Mouse (Mus musculus): Measurements from ENCODE around the gene Cldn4. TPM values are rescaled to one million over a fixed set of nuclear protein-coding genes. Genes with fewer than 3 reads are reported as not detected.
A peak's percentile ranks its signal among the peaks of the same experiment; 100 is the strongest.
"Not testable (repeated sequence)": the region's sequence is repeated elsewhere in the genome, so short reads cannot be mapped to it uniquely, and the experiment has no call there.

The Cldn4 gene
- polyA plus RNA-seq, 1 experiment from 2014 or later = 6.9 TPM

GRCm38 (mm10) chr5:134936051-134936450 lies 10.7 kb downstream of the Cldn4 start:
- no peak overlapping the region for H3K27ac ChIP-seq
- H3K4me1 ChIP-seq = peaks cover 8% of the 10 kb centered on the region
- 89% methylated on average over 6 of the region's 6 CpGs for WGBS
- H3K27me3 ChIP-seq (ENCODE audit: insufficient read depth, poor library complexity, severe bottlenecking) = no peaks in the 10 kb centered on the region; the same call in 1 of the 2 replicates
- peaks cover 10% of the 10 kb centered on the region; the same call in 1 of the 2 replicates for H3K36me3 ChIP-seq
- H3K9me3 ChIP-seq = no peaks in the 10 kb centered on the region
- DNase-seq (ENCODE audit: low spot score) = no peak
- H3K4me3 ChIP-seq = no peak overlapping the region

- no peaks in the 10 kb centered on the region for H3K27me3 ChIP-seq (ENCODE audit: insufficient read depth, poor library complexity, severe bottlenecking)
- no peak overlapping the region for H3K4me3 ChIP-seq
- H3K4me1 ChIP-seq = peaks cover 8% of the 10 kb centered on the region
- no peak for DNase-seq (ENCODE audit: low spot score)
- 88% methylated on average over 3 of the region's 3 CpGs for WGBS
- peaks cover 10% of the 10 kb centered on the region; the same call in 1 of the 2 replicates for H3K36me3 ChIP-seq
- H3K27ac ChIP-seq = no peak overlapping the region
- no peaks in the 10 kb centered on the region for H3K9me3 ChIP-seq
These were observed 12.1 kb downstream of the Cldn4 start for GRCm38 (mm10) chr5:134934666-134935065.

DNA sequence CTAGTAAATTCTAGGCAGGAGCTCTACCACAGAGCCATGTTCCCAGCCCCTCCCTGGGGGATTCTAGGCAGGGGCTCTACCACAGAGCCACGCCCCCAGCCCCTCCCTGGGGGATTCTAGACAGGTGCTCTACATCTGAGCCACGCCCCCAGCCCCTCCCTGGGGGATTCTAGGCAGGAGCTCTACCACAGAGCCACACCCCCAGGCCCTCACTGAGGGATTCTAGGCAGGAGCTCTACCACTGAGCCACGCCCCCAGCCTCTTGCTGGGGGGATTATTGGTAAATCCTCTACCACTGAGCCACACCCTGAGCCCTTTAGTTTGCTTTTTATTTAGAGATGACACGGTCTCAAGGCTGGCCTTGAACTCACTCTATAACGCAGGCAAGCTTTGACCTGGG lies 13.0 kb downstream of the Cldn4 start:
- H3K4me1 ChIP-seq; H3K4me3 ChIP-seq; H3K36me3 ChIP-seq; H3K27ac ChIP-seq; H3K9me3 ChIP-seq; H3K27me3 ChIP-seq (ENCODE audit: insufficient read depth, poor library complexity, severe bottlenecking); DNase-seq (ENCODE audit: low spot score): not testable (repeated sequence)
- WGBS = 83% methylated on average over 5 of the region's 5 CpGs

DNA sequence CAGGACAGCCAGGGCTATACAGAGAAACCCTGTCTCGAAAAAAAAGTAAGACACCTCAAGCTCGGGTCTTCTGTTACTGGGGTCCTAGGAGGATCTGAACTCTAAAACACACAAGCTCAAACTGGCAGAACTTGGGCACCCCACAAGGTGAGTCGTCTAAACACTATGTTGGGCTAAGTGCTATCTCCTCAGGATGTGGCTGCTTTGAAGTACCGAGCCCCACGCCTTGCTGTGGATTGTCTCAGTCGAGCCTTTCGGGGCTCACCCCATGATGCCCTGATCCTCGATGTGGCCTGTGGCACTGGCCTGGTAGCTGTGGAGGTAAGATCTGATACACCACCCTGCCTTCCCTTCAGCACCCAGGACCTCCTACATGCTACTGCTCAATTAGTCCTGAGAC lies 13.5 kb downstream of the Cldn4 start:
- H3K27ac ChIP-seq = no peak overlapping the region
- 82% methylated on average over 8 of the region's 8 CpGs for WGBS
- no peaks in the 10 kb centered on the region; the same call in 1 of the 2 replicates for H3K27me3 ChIP-seq (ENCODE audit: insufficient read depth, poor library complexity, severe bottlenecking)
- peaks cover 10% of the 10 kb centered on the region; the same call in 1 of the 2 replicates for H3K36me3 ChIP-seq
- peaks cover 8% of the 10 kb centered on the region for H3K4me1 ChIP-seq
- no peak overlapping the region for H3K4me3 ChIP-seq
- DNase-seq (ENCODE audit: low spot score) = no peak
- no peaks in the 10 kb centered on the region for H3K9me3 ChIP-seq

DNA sequence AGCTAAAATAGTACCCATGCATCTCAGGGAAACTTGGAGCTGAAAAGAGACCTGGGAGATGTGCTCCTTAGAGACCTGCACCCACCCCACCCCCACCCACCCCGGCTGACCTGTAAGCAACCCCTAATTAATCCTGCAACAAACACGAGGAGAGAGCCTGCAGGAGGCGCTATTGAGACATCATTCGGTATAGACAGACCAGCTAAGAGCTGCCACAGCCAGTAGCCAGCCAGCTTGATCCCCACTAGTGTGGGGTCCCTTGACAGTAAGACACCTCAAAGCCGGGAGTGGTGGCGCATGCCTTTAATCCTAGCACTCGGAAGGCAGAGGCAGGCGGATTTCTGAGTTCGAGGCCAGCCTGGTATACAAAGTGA lies 13.8 kb downstream of the Cldn4 start:
- Histone ChIP-seq H3K9me3 (no peaks in the 10 kb centered on the region), H3K36me3 (peaks cover 10% of the 10 kb centered on the region; the same call in 1 of the 2 replicates), H3K4me1 (peaks cover 8% of the 10 kb centered on the region), H3K4me3 (peak overlapping the region; percentile 82), H3K27ac (peak overlapping the region; percentile 90), H3K27me3 (ENCODE audit: insufficient read depth, poor library complexity, severe bottlenecking) (no peaks in the 10 kb centered on the region; the same call in 1 of the 2 replicates)
- WGBS = 45% methylated on average over 9 of the region's 9 CpGs
- DNase-seq (ENCODE audit: low spot score) = peak; percentile 92

DNA sequence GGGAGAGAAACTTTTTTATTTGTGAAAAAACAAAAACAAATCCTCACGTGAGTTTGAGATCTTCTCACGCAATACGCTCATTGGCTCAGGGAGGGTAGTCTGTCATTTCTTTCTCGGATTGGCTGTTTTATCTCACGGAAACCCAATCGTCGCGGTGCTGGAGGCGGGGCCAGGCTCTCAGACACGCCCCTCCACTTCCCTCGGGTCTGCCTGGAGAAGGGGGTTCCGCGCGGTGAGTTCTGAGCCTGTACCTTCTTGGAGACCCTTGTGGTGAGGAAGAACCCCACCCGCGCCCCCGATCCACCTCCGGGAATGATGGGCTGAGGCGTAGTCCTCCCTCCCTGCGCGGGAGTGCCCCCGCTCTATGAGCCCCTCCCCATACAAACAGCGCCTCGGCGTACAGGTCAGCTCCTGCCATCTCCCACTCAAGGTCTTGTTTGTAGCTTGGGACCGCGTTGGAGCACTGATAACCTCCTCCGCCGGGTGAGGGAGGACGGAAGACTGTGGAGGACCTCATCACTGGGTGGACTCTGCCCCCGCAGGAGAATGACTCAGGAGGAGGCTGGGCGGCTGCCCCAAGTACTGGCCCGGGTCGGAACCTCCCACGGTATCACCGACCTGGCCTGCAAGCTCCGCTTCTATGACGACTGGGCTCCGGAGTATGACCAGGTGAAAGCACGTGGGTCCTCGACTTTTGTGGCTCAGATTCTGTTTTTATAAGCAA lies 14.4 kb downstream of the Cldn4 start, which contains the start of gene Mettl27:
Gene Mettl27, plus strand, starts transcription at position 190 of the 724 bp plus-strand sequence.
- peak within 1 kb of the TSS; percentile 90 for H3K27ac ChIP-seq
- under 1% methylated on average over 41 of the region's 41 CpGs for WGBS
- H3K9me3 ChIP-seq = no peaks in the 10 kb centered on the region
- peaks cover 10% of the 10 kb centered on the region; the same call in 1 of the 2 replicates for H3K36me3 ChIP-seq
- peak within 1 kb of the TSS; percentile 82 for H3K4me3 ChIP-seq
- H3K27me3 ChIP-seq (ENCODE audit: insufficient read depth, poor library complexity, severe bottlenecking) = no peaks in the 10 kb centered on the region; the same call in 1 of the 2 replicates
- peak; percentile 96 for DNase-seq (ENCODE audit: low spot score)
- peaks cover 8% of the 10 kb centered on the region for H3K4me1 ChIP-seq

DNA sequence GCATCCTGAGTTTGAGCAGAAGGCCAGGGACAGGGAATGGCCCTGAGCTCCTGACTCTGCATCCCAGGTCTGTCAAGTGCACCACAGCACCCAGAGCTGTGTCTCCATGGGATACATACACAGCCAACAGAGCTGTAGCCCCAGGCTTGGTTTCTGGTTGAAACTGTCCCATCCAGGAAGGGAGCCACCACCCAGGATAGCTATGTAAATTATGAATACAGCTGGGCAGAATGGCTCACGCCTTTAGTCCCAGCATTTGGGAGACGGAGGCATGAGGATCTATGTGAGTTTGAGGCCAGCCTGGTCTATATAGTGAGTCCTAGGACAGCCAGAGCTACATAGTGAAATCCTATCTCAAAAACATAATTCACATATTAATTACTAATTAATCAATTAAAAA lies 16.7 kb downstream of the Cldn4 start:
- WGBS = 82% methylated on average over 2 of the region's 2 CpGs
- Histone ChIP-seq H3K27me3 (ENCODE audit: insufficient read depth, poor library complexity, severe bottlenecking) (no peaks in the 10 kb centered on the region; the same call in 1 of the 2 replicates), H3K27ac (no peak overlapping the region), H3K4me1 (peaks cover 8% of the 10 kb centered on the region), H3K9me3 (no peaks in the 10 kb centered on the region), H3K36me3 (peaks cover 10% of the 10 kb centered on the region; the same call in 1 of the 2 replicates), H3K4me3 (no peak overlapping the region)
- no peak for DNase-seq (ENCODE audit: low spot score)

- Histone ChIP-seq H3K36me3 (no peaks in the 10 kb centered on the region), H3K27me3 (ENCODE audit: insufficient read depth, poor library complexity, severe bottlenecking) (peaks cover 5% of the 10 kb centered on the region), H3K4me3 (no peak overlapping the region), H3K4me1 (no peaks in the 10 kb centered on the region), H3K27ac (no peak overlapping the region), H3K9me3 (no peaks in the 10 kb centered on the region)
- WGBS = 65% methylated on average over 4 of the region's 4 CpGs
- no peak for DNase-seq (ENCODE audit: low spot score)
These were observed 20.0 kb downstream of the Cldn4 start for GRCm38 (mm10) chr5:134926726-134927125.

GRCm38 (mm10) chr5:134923141-134923540 lies 23.6 kb downstream of the Cldn4 start:
- peaks cover 10% of the 10 kb centered on the region; the same call in 1 of the 2 replicates for H3K27me3 ChIP-seq (ENCODE audit: insufficient read depth, poor library complexity, severe bottlenecking)
- H3K4me3 ChIP-seq = no peak overlapping the region
- H3K36me3 ChIP-seq = no peaks in the 10 kb centered on the region
- H3K27ac ChIP-seq = no peak overlapping the region
- DNase-seq (ENCODE audit: low spot score) = no peak
- 0 out of 2 replicates have a peak, but pooled peaks cover 6% of the 10 kb centered on the region for H3K4me1 ChIP-seq
- no peaks in the 10 kb centered on the region for H3K9me3 ChIP-seq
- WGBS = 71% methylated on average over 6 of the region's 6 CpGs

DNA sequence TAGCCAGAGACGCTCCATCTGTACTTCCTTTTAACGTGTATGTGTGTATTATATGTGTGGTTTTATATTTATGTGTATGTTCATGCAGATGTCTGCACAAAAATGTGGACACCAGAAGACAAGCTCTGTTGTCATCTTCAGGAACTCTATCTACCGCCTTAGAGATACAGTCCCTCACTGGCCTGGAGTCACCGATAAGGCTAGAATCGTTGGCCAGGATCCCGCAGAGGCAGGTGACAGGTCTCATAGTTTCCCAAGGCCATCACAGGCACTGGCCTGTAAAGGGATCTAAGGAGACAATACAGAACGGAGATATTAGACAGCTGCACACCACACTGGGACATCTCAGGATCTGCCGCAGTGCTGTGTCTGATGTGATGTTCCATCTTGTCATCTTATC lies 25.6 kb downstream of the Cldn4 start:
- no peak for DNase-seq (ENCODE audit: low spot score)
- Histone ChIP-seq H3K27me3 (ENCODE audit: insufficient read depth, poor library complexity, severe bottlenecking) (peaks cover 10% of the 10 kb centered on the region; the same call in 1 of the 2 replicates), H3K36me3 (no peaks in the 10 kb centered on the region), H3K9me3 (no peaks in the 10 kb centered on the region), H3K4me1 (0 out of 2 replicates have a peak, but pooled peaks cover 6% of the 10 kb centered on the region), H3K27ac (no peak overlapping the region), H3K4me3 (no peak overlapping the region)
- WGBS = 82% methylated on average over 8 of the region's 8 CpGs

DNA sequence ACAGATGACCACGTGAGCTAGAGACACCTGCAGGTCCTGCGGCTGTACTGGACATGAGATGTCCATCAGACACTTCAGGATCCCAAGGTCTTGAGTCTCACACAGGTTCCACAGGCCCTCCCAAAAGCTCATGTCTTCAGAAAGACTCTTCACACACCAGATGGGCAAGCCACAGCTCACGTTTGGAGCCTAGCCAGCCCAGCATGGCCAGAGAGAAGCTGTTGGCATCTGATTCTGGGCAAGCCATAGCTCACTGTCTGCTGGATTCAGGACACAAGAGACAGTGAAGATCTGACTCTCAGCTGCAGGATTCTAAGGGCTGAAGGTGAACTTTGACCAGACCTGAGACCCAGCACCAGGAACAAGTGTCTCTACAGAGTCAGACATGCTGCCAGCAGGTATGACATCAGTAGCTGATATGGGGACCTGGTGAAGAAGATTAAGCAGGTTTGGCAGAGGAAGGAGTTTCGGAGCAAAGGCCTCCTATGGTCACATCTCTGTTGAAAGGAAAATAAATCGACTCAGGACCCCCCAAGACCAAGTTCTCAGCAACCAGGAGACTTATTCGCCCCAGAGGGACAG lies 26.5 kb downstream of the Cldn4 start:
- no peak for DNase-seq (ENCODE audit: low spot score)
- no peaks in the 10 kb centered on the region for H3K9me3 ChIP-seq
- WGBS = 80% methylated on average over 6 of the region's 6 CpGs
- no peak overlapping the region for H3K4me3 ChIP-seq
- H3K27me3 ChIP-seq (ENCODE audit: insufficient read depth, poor library complexity, severe bottlenecking) = peaks cover 14% of the 10 kb centered on the region; the same call in 1 of the 2 replicates
- 0 out of 2 replicates have a peak, but pooled peaks cover 6% of the 10 kb centered on the region for H3K4me1 ChIP-seq
- H3K27ac ChIP-seq = no peak overlapping the region
- H3K36me3 ChIP-seq = no peaks in the 10 kb centered on the region

- DNase-seq (ENCODE audit: low spot score) = peak; percentile 84
- Histone ChIP-seq H3K27me3 (ENCODE audit: insufficient read depth, poor library complexity, severe bottlenecking) (peaks cover 25% of the 10 kb centered on the region; the same call in 1 of the 2 replicates), H3K36me3 (no peaks in the 10 kb centered on the region), H3K9me3 (no peaks in the 10 kb centered on the region), H3K4me3 (no peak overlapping the region), H3K4me1 (0 out of 2 replicates have a peak, but pooled peaks cover 6% of the 10 kb centered on the region), H3K27ac (no peak overlapping the region)
- 49% methylated on average over 3 of the region's 3 CpGs for WGBS
These were observed 27.6 kb downstream of the Cldn4 start for GRCm38 (mm10) chr5:134919097-134919496.

All from heart, embryonic 10.5 days (tissue).